Mouse (Mus musculus) urinary bladder, adult 18-20 months (tissue): ENCODE measurements around the gene Olfr1183.
"Not testable (repeated sequence)": the region's sequence is repeated elsewhere in the genome, so short reads cannot be mapped to it uniquely, and the experiment has no call there.

Source experiments
- DNase-seq, 2 experiments: peaks; one replicate each; pipeline ENCODE4 v3.0.0; 2022; ENCODE audit warnings: low spot score in 2 of 2, mixed read lengths in 2 of 2

Olfr1183 gene

GRCm38 (mm10) chr2:88454567-88454966 lies at the start of gene Olfr1183:
TSS of gene Olfr1183 (plus strand) at chr2:88454867.
- DNase-seq: not testable (repeated sequence)

DNA sequence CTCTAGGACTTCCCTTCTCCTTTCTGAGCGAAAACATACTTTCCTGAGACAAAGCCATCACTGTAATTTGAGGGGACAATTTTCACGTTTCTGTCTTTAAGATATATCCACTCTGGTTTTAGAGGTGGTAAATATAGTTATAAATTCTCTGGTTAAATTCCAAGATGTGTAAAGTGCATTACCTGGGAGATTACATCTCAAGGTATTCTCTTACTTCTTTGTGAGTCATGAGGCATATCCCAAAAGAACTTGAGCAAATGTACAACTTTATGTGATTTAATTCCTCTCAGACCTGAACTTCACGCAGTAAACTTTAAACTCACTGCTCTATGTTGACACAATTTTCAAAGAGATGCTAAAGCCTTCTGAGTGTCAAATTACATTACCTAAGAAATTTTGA lies 48.3 kb upstream of the Olfr1183 start, which contains the start of gene Olfr1179:
Olfr1179 (minus strand) TSS at position 101 of the 400 bp plus-strand sequence.
- no peak for DNase-seq

DNA sequence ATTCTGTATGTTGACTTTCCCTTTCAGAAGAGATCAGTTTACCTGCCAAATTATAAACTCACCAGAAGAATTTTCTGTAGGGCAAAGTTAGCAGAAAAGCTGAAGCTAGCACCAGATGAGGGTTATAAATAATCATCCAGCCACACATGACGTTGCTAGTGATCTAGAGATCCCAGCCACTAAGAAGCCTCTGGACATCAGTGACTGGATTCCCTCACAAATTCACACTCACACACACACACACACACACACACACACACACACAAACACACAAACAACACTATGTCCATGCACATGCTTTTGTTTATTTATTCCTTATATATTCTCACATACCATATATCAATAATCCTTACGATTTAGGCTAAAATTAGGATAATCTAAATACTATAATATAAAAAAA lies 35.6 kb upstream of the Olfr1183 start, which contains the start of gene Olfr1180:
Olfr1180 (minus strand) TSS at position 101 of the 400 bp plus-strand sequence.
- DNase-seq: no peak

- no peak for DNase-seq
Observed at GRCm38 (mm10) chr2:88426071-88426470, 28.6 kb upstream of the Olfr1183 start, which contains the start of gene Olfr1181. TSS of gene Olfr1181 (minus strand) at chr2:88426171.

GRCm38 (mm10) chr2:88449031-88449430 lies 5.6 kb upstream of the Olfr1183 start, which contains the start of gene Gm13757:
TSS of gene Gm13757 (minus strand) at chr2:88449131.
- no peak for DNase-seq

GRCm38 (mm10) chr2:88483298-88483697 lies 28.6 kb downstream of the Olfr1183 start, which contains the start of gene Olfr1184:
TSS of gene Olfr1184 (plus strand) at chr2:88483598.
- no peak for DNase-seq

DNA sequence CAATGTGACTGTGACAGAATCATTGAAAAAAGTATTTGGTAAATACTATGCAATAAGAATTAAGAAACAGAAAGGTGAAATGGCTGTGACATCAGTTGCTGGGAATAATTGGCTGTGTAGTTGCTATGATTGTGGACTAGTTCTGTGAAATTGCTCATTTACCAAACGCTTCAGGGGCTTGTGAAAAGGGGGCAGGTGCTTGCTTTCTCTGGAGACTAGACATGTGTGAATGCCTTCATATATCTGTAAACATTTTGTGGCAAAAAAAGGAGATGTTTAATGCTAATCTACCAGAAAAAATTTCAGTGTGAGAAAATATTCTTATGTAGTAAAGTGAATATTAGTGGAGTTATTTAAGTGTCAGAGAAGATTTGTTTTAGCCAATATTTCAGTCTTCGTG lies 38.4 kb downstream of the Olfr1183 start, which contains the start of gene Olfr1185-ps1:
Olfr1185-ps1 (plus strand) TSS at position 301 of the 400 bp plus-strand sequence.
- DNase-seq: no peak

DNA sequence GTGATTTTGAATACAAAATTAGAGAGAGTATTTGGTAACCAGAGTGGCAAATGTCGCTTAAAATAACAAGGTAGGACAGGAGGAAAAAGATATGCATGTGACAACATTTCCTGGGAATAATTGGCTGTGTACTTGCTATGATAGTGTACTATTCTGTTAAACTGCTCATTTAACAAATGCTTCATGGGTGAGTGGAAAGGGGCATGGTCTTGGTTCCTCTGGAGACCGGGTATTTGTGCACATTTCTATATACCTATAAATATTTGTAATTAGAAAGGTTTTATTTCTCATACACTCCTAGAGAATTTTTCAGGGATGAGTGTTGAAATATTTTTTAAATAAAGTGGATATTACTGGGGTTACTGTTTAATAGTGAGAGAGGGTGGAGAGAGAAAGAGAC lies 63.6 kb downstream of the Olfr1183 start, which contains the start of gene Olfr1186:
Olfr1186 (plus strand) TSS at position 301 of the 400 bp plus-strand sequence.
- no peak for DNase-seq
